Mouse (Mus musculus): ENCODE data around the gene Itga9. TPM values are rescaled to one million over a fixed set of nuclear protein-coding genes. Genes with fewer than 3 reads are reported as not detected.

Gene Itga9
- polyA plus RNA-seq, 1 experiment: not detected

GRCm38 (mm10) chr9:118948486-118948885 lies 342.0 kb downstream of the Itga9 start:
- Histone ChIP-seq H3K4me1 (ENCODE audit: control insufficient read depth, insufficient read depth, low read length) (peaks cover 19% of the 10 kb centered on the region; the same call in 1 of the 2 replicates), H3K27ac (ENCODE audit: insufficient read depth, low read depth, low read length) (no peak overlapping the region), H3K4me3 (ENCODE audit: insufficient read depth, low read depth, low read length) (no peak overlapping the region)
- WGBS: 87% methylated on average over 5 of the region's 5 CpGs
- TF ChIP-seq POLR2A (IDR thresholded peaks at IDR 0.05; ENCODE audit: insufficient read depth, low read depth, low read length) (no peak), CTCF (IDR thresholded peaks at IDR 0.05; ENCODE audit: insufficient read depth, low read depth, low read length) (no peak)

- 76% methylated on average over 8 of the region's 8 CpGs for WGBS
- Histone ChIP-seq H3K27ac (ENCODE audit: insufficient read depth, low read depth, low read length) (no peak overlapping the region), H3K4me1 (ENCODE audit: control insufficient read depth, insufficient read depth, low read length) (peaks cover 24% of the 10 kb centered on the region; the same call in 1 of the 2 replicates), H3K4me3 (ENCODE audit: insufficient read depth, low read depth, low read length) (no peak overlapping the region)
- no peak for TF ChIP-seq CTCF (IDR thresholded peaks at IDR 0.05; ENCODE audit: insufficient read depth, low read depth, low read length)
- no peak for TF ChIP-seq POLR2A (IDR thresholded peaks at IDR 0.05; ENCODE audit: insufficient read depth, low read depth, low read length)
Observed at GRCm38 (mm10) chr9:118949124-118949523, 342.6 kb downstream of the Itga9 start.

- Histone ChIP-seq H3K27ac (ENCODE audit: insufficient read depth, low read depth, low read length) (no peak overlapping the region), H3K4me1 (ENCODE audit: control insufficient read depth, insufficient read depth, low read length) (peaks cover 24% of the 10 kb centered on the region; the same call in 1 of the 2 replicates)
- 75% methylated on average over 4 of the region's 4 CpGs for WGBS
Observed at GRCm38 (mm10) chr9:118949654-118950053, 343.2 kb downstream of the Itga9 start.

GRCm38 (mm10) chr9:118950061-118950460 lies 343.6 kb downstream of the Itga9 start:
- WGBS: 69% methylated on average over 10 of the region's 10 CpGs
- TF ChIP-seq POLR2A (IDR thresholded peaks at IDR 0.05; ENCODE audit: insufficient read depth, low read depth, low read length): no peak
- no peak for TF ChIP-seq CTCF (IDR thresholded peaks at IDR 0.05; ENCODE audit: insufficient read depth, low read depth, low read length)
- H3K27ac ChIP-seq (ENCODE audit: insufficient read depth, low read depth, low read length): no peak overlapping the region
- H3K4me1 ChIP-seq (ENCODE audit: control insufficient read depth, insufficient read depth, low read length): peaks cover 24% of the 10 kb centered on the region; the same call in 1 of the 2 replicates
- no peak overlapping the region for H3K4me3 ChIP-seq (ENCODE audit: insufficient read depth, low read depth, low read length)

More at GRCm38 (mm10) chr9:118949654-118950053, 343.2 kb downstream of the Itga9 start:
- no peak overlapping the region for H3K4me3 ChIP-seq (ENCODE audit: insufficient read depth, low read depth, low read length)
- TF ChIP-seq CTCF (IDR thresholded peaks at IDR 0.05; ENCODE audit: insufficient read depth, low read depth, low read length) (no peak), POLR2A (IDR thresholded peaks at IDR 0.05; ENCODE audit: insufficient read depth, low read depth, low read length) (no peak)

Other genes starting within 250 kb of the Itga9 start
- gene Eomes, start 128.5 kb upstream of the Itga9 start, polyA plus RNA-seq (2012; ENCODE audit: insufficient read depth, insufficient read length, low replicate concordance, missing spikeins): not detected in 2 replicates
- gene Golga4, start 100.4 kb upstream of the Itga9 start, polyA plus RNA-seq (2012; ENCODE audit: insufficient read depth, insufficient read length, low replicate concordance, missing spikeins): 302 TPM in 1 of 2 replicates, not detected in the other

Data from olfactory bulb, adult 2 months (tissue).